Mouse (Mus musculus): ENCODE results near the gene Gm10491.
"Not testable (repeated sequence)": the region's sequence is repeated elsewhere in the genome, so short reads cannot be mapped to it uniquely, and the experiment has no call there.

- TF ChIP-seq CTCF (conservative IDR thresholded peaks at IDR 0.05; ENCODE audit: low read length); POU5F1 (IDR thresholded peaks at IDR 0.05; ENCODE audit: borderline replicate concordance, low read length); NANOG (IDR thresholded peaks at IDR 0.05; ENCODE audit: borderline replicate concordance, low read length): not testable (repeated sequence)
Measured at GRCm38 (mm10) chrX:7909242-7909641, 1.6 kb upstream of the Gm10491 start, which contains the start of gene Gm10490.
